Mouse (Mus musculus) testis, adult 2 months (tissue): Measurements from ENCODE around the gene Cd164. TPM values are rescaled to one million over a fixed set of nuclear protein-coding genes. Genes with fewer than 3 reads are reported as not detected.

Experiments
- H3K27ac ChIP-seq: fragments of 200-500 bp; 2 replicates; pipeline ENCODE4 v1.5.1; 2012; ENCODE audit warnings: low read depth, low read length; ENCODE audit not compliant: control insufficient read depth, insufficient read depth
- H3K27me3 ChIP-seq: fragments of 200-500 bp; 2 replicates; pipeline ENCODE4 v1.6.1; 2012; ENCODE audit warnings: mild to moderate bottlenecking, low read length, moderate library complexity; ENCODE audit not compliant: control insufficient read depth, insufficient read depth
- H3K36me3 ChIP-seq: fragments of 200-500 bp; 2 replicates; pipeline ENCODE4 v1.6.1; 2012; ENCODE audit warnings: mild to moderate bottlenecking, low read length; ENCODE audit not compliant: control insufficient read depth, insufficient read depth
- H3K4me1 ChIP-seq: fragments of 200-500 bp; 2 replicates; pipeline ENCODE4 v1.6.1; 2012; ENCODE audit warnings: low read length; ENCODE audit not compliant: control insufficient read depth, insufficient read depth
- H3K4me3 ChIP-seq: fragments of 200-500 bp; 2 replicates; pipeline ENCODE4 v1.5.1; 2012; ENCODE audit warnings: low read depth, mild to moderate bottlenecking, low read length, moderate library complexity, mixed read lengths; ENCODE audit not compliant: control insufficient read depth
- CTCF ChIP-seq: fragments of 200-500 bp; IDR thresholded peaks from 2 replicates; pipeline ENCODE4 v1.5.1; 2012; ENCODE audit warnings: low read depth, mild to moderate bottlenecking, inconsistent platforms, low read length, moderate library complexity; ENCODE audit not compliant: control insufficient read depth, insufficient read depth, insufficient replicate concordance
- POLR2A ChIP-seq: fragments of 200-500 bp; IDR thresholded peaks from 2 replicates; pipeline ENCODE4 v1.6.1; 2012; ENCODE audit warnings: low read depth, mild to moderate bottlenecking, inconsistent platforms, low read length, moderate library complexity; ENCODE audit not compliant: control insufficient read depth
- polyA plus RNA-seq: library from polyadenylated mRNA; depleted of rRNA; stranded (reverse); fragments of >200 nt; gene quantifications from 2 replicates; pipeline ENCODE4 v1.2.3, GENCODE M21; 2012

Gene Cd164
- polyA plus RNA-seq, 1 experiment, result 279 TPM

- no peak for TF ChIP-seq POLR2A
- TF ChIP-seq CTCF, result no peak
- H3K36me3 ChIP-seq, result no peaks in the 10 kb centered on the region
Observed at GRCm38 (mm10) chr10:41537983-41538330, 18.7 kb downstream of the Cd164 start.

GRCm38 (mm10) chr10:41538986-41539385, 19.8 kb downstream of the Cd164 start:
- Histone ChIP-seq H3K4me1 (no peaks in the 10 kb centered on the region), H3K36me3 (no peaks in the 10 kb centered on the region), H3K4me3 (no peak overlapping the region), H3K27me3 (no peaks in the 10 kb centered on the region), H3K27ac (no peak overlapping the region)
- no peak for TF ChIP-seq CTCF
- no peak for TF ChIP-seq POLR2A

More at GRCm38 (mm10) chr10:41537983-41538330, 18.7 kb downstream of the Cd164 start:
- H3K27me3 ChIP-seq, result no peaks in the 10 kb centered on the region
- H3K4me3 ChIP-seq, result no peak overlapping the region
- H3K4me1 ChIP-seq, result no peaks in the 10 kb centered on the region
- no peak overlapping the region for H3K27ac ChIP-seq

- TF ChIP-seq POLR2A (no peak), CTCF (no peak)
- H3K27me3 ChIP-seq, result no peaks in the 10 kb centered on the region
Observed at GRCm38 (mm10) chr10:41542057-41542456, 22.8 kb downstream of the Cd164 start.

GRCm38 (mm10) chr10:41543439-41543838, 24.2 kb downstream of the Cd164 start:
- no peak overlapping the region for H3K27ac ChIP-seq
- no peaks in the 10 kb centered on the region for H3K27me3 ChIP-seq
- no peaks in the 10 kb centered on the region for H3K36me3 ChIP-seq
- TF ChIP-seq CTCF, result no peak
- no peak for TF ChIP-seq POLR2A
- no peak overlapping the region for H3K4me3 ChIP-seq
- no peaks in the 10 kb centered on the region for H3K4me1 ChIP-seq

More at GRCm38 (mm10) chr10:41542057-41542456, 22.8 kb downstream of the Cd164 start:
- Histone ChIP-seq H3K4me3 (no peak overlapping the region), H3K27ac (no peak overlapping the region), H3K4me1 (no peaks in the 10 kb centered on the region), H3K36me3 (no peaks in the 10 kb centered on the region)

- no peak overlapping the region for H3K27ac ChIP-seq
- no peaks in the 10 kb centered on the region for H3K27me3 ChIP-seq
- no peak overlapping the region for H3K4me3 ChIP-seq
- no peak for TF ChIP-seq POLR2A
- TF ChIP-seq CTCF, result no peak
- H3K4me1 ChIP-seq, result no peaks in the 10 kb centered on the region
- H3K36me3 ChIP-seq, result no peaks in the 10 kb centered on the region
Observed at GRCm38 (mm10) chr10:41543844-41544243, 24.6 kb downstream of the Cd164 start.

- H3K27ac ChIP-seq, result no peak overlapping the region
- no peaks in the 10 kb centered on the region for H3K4me1 ChIP-seq
- TF ChIP-seq CTCF, result no peak
- TF ChIP-seq POLR2A, result no peak
- no peaks in the 10 kb centered on the region for H3K36me3 ChIP-seq
- H3K27me3 ChIP-seq, result no peaks in the 10 kb centered on the region
- no peak overlapping the region for H3K4me3 ChIP-seq
Observed at GRCm38 (mm10) chr10:41544481-41545190, 25.4 kb downstream of the Cd164 start.

- no peaks in the 10 kb centered on the region for H3K27me3 ChIP-seq
- no peaks in the 10 kb centered on the region for H3K4me1 ChIP-seq
Observed at GRCm38 (mm10) chr10:41545224-41545755, 26.1 kb downstream of the Cd164 start.

More at GRCm38 (mm10) chr10:41545224-41545755, 26.1 kb downstream of the Cd164 start:
- TF ChIP-seq CTCF (no peak), POLR2A (no peak)
- no peak overlapping the region for H3K27ac ChIP-seq
- no peak overlapping the region for H3K4me3 ChIP-seq
- no peaks in the 10 kb centered on the region for H3K36me3 ChIP-seq
